Mouse (Mus musculus): ENCODE measurements around the gene Vangl2.

- no peak for TF ChIP-seq POLR2A (IDR thresholded peaks at IDR 0.05; ENCODE audit: insufficient read length, low read depth)
- TF ChIP-seq MYOD1 (IDR thresholded peaks at IDR 0.05; ENCODE audit: control insufficient read depth in 1 of 3, insufficient read length in 2 of 3, low read depth in 2 of 3): no peak
These were observed 29.3 kb upstream of the Vangl2 start, which contains the start of gene Nhlh1 for GRCm38 (mm10) chr1:172057491-172057921.

Data from myocyte (in vitro differentiated cells).